Mouse (Mus musculus) myocyte (in vitro differentiated cells): ENCODE data around the gene Abhd14b.

Experiments
- E2F4 ChIP-seq: IDR thresholded peaks from one replicate; pipeline ENCODE4 v1.6.1; 2011; ENCODE audit warnings: mild to moderate bottlenecking, control low read depth, moderate library complexity; ENCODE audit not compliant: insufficient read depth
- MAX ChIP-seq: IDR thresholded peaks from one replicate; pipeline ENCODE4 v1.6.1; 2011; ENCODE audit warnings: low read depth, mild to moderate bottlenecking, control low read depth
- MYOD1 ChIP-seq, 3 experiments: IDR thresholded peaks; one replicate each; pipeline ENCODE4 v1.6.1; 2011; ENCODE audit warnings: control low read depth in 2 of 3, low read depth in 2 of 3, mild to moderate bottlenecking in 2 of 3, moderate library complexity in 1 of 3; ENCODE audit not compliant: insufficient read length in 2 of 3, control insufficient read depth in 1 of 3
- MYOG ChIP-seq, 3 experiments: IDR thresholded peaks; one replicate each; pipeline ENCODE4 v1.6.1; 2011; ENCODE audit warnings: control low read depth in 2 of 3, low read depth in 2 of 3, mild to moderate bottlenecking in 2 of 3; ENCODE audit not compliant: insufficient read length in 2 of 3, control insufficient read depth in 1 of 3, insufficient read depth in 1 of 3
- POLR2A ChIP-seq: IDR thresholded peaks from one replicate; pipeline ENCODE4 v1.6.1; 2011; ENCODE audit warnings: low read depth, mild to moderate bottlenecking, control low read depth, moderate library complexity; ENCODE audit not compliant: insufficient read length
- POLR2AphosphoS2 ChIP-seq: IDR thresholded peaks from one replicate; pipeline ENCODE4 v1.6.1; 2011; ENCODE audit warnings: low read depth, control low read depth; ENCODE audit not compliant: insufficient read length
- TCF12 ChIP-seq: IDR thresholded peaks from one replicate; pipeline ENCODE4 v1.6.1; 2011; ENCODE audit warnings: mild to moderate bottlenecking, control low read depth; ENCODE audit not compliant: poor library complexity, insufficient read depth, severe bottlenecking
- TCF3 ChIP-seq: IDR thresholded peaks from one replicate; pipeline ENCODE4 v1.6.1; 2011; ENCODE audit warnings: low read depth, control low read depth; ENCODE audit not compliant: insufficient read length
- USF1 ChIP-seq: IDR thresholded peaks from one replicate; pipeline ENCODE4 v1.6.1; 2011; ENCODE audit warnings: low read depth, mild to moderate bottlenecking, control low read depth, moderate library complexity

DNA sequence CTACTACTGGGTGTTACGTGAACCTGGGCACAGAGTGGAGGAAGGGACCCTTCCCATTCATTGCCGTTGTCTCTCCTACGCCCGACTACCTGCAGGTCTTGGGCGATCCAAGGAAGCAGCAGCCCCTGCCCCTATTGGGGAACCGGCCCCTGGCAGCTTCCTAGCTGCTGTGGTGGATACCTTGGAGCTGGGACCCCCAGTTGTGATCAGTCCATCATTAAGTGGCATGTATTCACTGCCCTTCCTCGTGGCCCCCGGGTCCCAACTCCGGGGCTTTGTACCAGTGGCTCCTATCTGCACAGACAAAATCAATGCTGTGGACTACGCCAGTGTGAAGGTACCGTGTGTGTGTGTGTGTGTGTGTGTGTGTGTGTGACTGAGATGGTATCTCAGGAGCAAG is 4.0 kb downstream of the Abhd14b start:
- TF ChIP-seq POLR2A (no peak), E2F4 (no peak), MYOG (IDR thresholded peaks at IDR 0.05; ENCODE audit: control insufficient read depth in 1 of 3, insufficient read depth in 1 of 3, insufficient read length in 2 of 3, low read depth in 2 of 3) (no peak), TCF12 (no peak), USF1 (no peak), POLR2AphosphoS2 (no peak), TCF3 (no peak), MYOD1 (IDR thresholded peaks at IDR 0.05; ENCODE audit: control insufficient read depth in 1 of 3, insufficient read length in 2 of 3, low read depth in 2 of 3) (no peak), MAX (no peak)
